Mouse (Mus musculus) midbrain, embryonic 12.5 days (tissue): ENCODE data around the gene 4930402H24Rik. TPM values are rescaled to one million over a fixed set of nuclear protein-coding genes. Genes with fewer than 3 reads are reported as not detected.
A peak's percentile ranks its signal among the peaks of the same experiment; 100 is the strongest.

Source experiments
- ATAC-seq: fragments of 200-750 bp; cut with Nextera tagmentation; 2 replicates; pipeline ENCODE4 v1.8.0; 2017; ENCODE audit warnings: low read depth, moderate TSS enrichment, moderate library complexity; ENCODE audit not compliant: low FRiP score
- H3K27ac ChIP-seq: fragments of 300-500 bp; sonication (generic); replicated peaks from 2 replicates; pipeline ENCODE4 v1.5.1; 2016; ENCODE audit warnings: mild to moderate bottlenecking
- H3K27me3 ChIP-seq: fragments of 300-500 bp; sonication (generic); 2 replicates; pipeline ENCODE4 v1.6.1; 2016; ENCODE audit warnings: mild to moderate bottlenecking
- H3K36me3 ChIP-seq: fragments of 300-500 bp; sonication (generic); 2 replicates; pipeline ENCODE4 v1.6.1; 2016
- H3K4me1 ChIP-seq: fragments of 300-500 bp; sonication (generic); 2 replicates; pipeline ENCODE4 v1.6.1; 2016
- H3K4me2 ChIP-seq: fragments of 300-500 bp; sonication (generic); replicated peaks from 2 replicates; pipeline ENCODE4 v1.6.1; 2016; ENCODE audit warnings: mild to moderate bottlenecking, moderate library complexity
- H3K4me3 ChIP-seq: fragments of 300-500 bp; sonication (generic); 2 replicates; pipeline ENCODE4 v1.5.1; 2016; ENCODE audit warnings: mild to moderate bottlenecking
- H3K9ac ChIP-seq: fragments of 300-500 bp; sonication (generic); replicated peaks from 2 replicates; pipeline ENCODE4 v1.6.1; 2016; ENCODE audit warnings: mild to moderate bottlenecking, moderate library complexity
- H3K9me3 ChIP-seq: fragments of 300-500 bp; sonication (generic); 2 replicates; pipeline ENCODE4 v1.6.1; 2016; ENCODE audit warnings: mild to moderate bottlenecking
- WGBS: fragments of 180-500 bp; shearing (Covaris S2); methylation state at CpG from one replicate; pipeline ENCODE4 v1.1.7; 2016; 5-methylcytosine and 5-hydroxymethylcytosine counted together
- polyA plus RNA-seq: library from polyadenylated mRNA; unstranded; fragments of >200 nt; fragmentation: Nextera tagmentation; extraction: Ambion mirVana; gene quantifications from 2 replicates; pipeline ENCODE4 v1.2.1, GENCODE M21; 2016

Gene 4930402H24Rik
- polyA plus RNA-seq, result 86.9 and 89.0 TPM in 2 replicates

DNA sequence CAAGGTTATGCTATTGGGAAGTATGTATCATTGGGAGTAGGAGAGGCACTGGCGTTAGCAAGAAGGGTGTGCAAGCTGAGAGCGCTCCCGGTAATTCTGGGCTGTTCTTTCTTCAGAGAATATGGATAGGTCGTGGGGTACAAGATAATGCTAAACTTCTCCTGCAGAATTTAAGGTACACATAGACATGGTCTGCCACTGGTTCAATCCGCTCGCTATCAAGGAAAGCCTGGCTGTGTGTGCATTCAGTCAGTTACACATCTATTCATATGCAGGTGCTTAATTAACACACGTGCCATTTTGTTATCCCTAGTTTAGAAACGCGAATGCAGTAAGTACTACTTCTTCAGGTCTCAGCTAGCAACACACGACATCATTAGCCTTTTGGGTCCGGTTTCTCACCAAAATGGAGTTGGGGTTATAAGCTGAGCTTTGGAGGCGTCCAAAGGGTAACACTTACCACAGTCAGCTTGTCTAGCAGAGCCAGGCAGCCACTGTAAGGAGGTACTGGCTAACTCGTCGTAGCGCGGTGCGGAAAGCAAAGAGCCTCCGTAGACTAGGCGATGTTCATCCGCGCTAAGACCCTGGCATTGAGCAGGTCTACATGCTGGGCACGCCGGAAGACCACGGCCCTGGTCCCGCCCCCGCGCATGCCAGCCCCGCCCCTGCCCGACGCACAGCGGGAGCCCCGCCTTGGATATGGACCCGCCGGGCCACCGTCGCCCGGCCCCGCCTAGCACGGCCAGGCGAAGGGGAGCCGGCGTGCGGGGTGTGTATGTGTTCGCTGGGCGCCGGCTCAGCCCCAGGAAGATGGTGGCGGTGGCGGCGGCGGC, at the start of gene 4930402H24Rik, which contains the start of gene Atrn:
TSS of gene 4930402H24Rik (minus strand) at position 656 of the 833 bp plus-strand sequence.
TSS of gene Atrn (plus strand) at position 745 of the 833 bp plus-strand sequence.
- Histone ChIP-seq H3K9ac (peak within 1 kb of the TSS; percentile 95), H3K4me3 (peak within 1 kb of the TSS; percentile 99), H3K4me1 (peaks cover 18% of the 10 kb centered on the region), H3K27ac (peak within 1 kb of the TSS; percentile 84), H3K9me3 (no peaks in the 10 kb centered on the region), H3K4me2 (peak within 1 kb of the TSS; percentile 69), H3K36me3 (no peaks in the 10 kb centered on the region), H3K27me3 (no peaks in the 10 kb centered on the region)
- peak; percentile 99 for ATAC-seq
- WGBS, result 5% methylated on average over 46 of the region's 50 CpGs

DNA sequence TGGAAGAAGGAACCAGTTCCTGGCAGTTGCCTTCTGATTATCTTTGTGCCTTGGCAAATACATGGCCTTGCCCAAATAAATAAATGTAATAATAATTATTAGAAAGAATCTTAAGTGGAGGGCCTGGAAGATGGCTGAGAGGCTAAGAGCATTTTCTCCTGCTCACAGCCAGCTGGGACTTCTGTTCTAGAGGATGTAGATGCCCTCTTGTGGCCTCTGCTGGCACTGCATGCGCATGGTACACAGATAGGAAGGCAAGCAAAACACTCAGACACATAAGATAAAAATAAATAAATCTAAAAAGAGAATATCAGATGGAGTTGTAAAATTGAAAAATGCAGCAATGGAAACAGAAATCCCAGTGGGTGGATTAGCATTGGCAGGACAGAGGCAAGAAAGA, 44.3 kb upstream of the 4930402H24Rik start:
- Histone ChIP-seq H3K27ac (no peak overlapping the region), H3K27me3 (no peaks in the 10 kb centered on the region), H3K4me1 (no peaks in the 10 kb centered on the region), H3K4me3 (no peak overlapping the region), H3K4me2 (no peak overlapping the region), H3K9ac (no peak overlapping the region), H3K36me3 (peaks cover 8% of the 10 kb centered on the region; the same call in 1 of the 2 replicates), H3K9me3 (no peaks in the 10 kb centered on the region)
- WGBS, result 3% methylated on average over 1 of the region's 1 CpGs
- no peak for ATAC-seq

DNA sequence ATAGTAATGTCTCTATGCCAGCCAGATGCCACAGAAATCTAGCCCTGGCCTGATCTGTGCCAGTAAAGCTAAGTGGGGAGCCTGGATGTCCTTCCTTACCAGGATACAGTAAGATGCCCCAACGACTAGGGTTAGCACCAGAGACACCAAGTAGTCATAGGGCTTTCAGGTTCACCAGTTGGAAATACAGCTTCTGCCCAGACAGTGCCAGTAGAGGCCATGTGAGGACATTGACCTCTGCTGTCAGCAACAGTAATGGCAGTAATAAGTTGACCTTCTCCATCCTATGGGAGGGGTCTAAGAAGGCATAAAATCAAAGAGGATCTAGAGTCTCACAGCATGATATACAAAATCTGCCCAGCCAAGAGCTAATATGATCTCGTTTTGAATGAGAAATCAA, 43.6 kb upstream of the 4930402H24Rik start:
- Histone ChIP-seq H3K9ac (no peak overlapping the region), H3K4me3 (no peak overlapping the region), H3K4me1 (no peaks in the 10 kb centered on the region), H3K36me3 (peaks cover 8% of the 10 kb centered on the region; the same call in 1 of the 2 replicates), H3K4me2 (no peak overlapping the region), H3K27me3 (no peaks in the 10 kb centered on the region), H3K27ac (no peak overlapping the region), H3K9me3 (no peaks in the 10 kb centered on the region)
- ATAC-seq, result no peak
- 82% methylated on average over 2 of the region's 2 CpGs for WGBS

DNA sequence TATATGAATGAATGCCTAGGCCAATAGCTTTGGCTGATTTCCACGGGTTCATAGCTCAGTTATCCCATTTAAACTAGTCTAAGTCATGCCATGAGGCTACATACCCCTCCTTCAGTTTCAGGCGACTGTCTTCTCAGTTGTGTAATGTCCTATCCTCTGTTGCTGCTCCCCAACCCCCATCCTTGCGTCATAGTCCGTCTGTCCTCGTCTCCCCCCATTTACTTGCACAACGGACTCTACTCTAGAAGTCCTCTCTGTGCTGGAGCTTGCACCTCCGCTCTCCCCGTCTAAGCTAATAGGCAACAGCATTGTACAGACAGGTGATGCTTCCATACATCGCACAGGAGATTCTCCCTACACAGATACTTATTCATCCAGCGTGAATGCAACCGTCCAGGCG, 26.7 kb upstream of the 4930402H24Rik start:
- 93% methylated on average over 12 of the region's 12 CpGs for WGBS
- no peaks in the 10 kb centered on the region for H3K4me1 ChIP-seq
- no peaks in the 10 kb centered on the region for H3K9me3 ChIP-seq
- H3K4me3 ChIP-seq, result no peak overlapping the region
- no peak overlapping the region for H3K4me2 ChIP-seq
- H3K27ac ChIP-seq, result no peak overlapping the region
- no peaks in the 10 kb centered on the region for H3K27me3 ChIP-seq
- peaks cover 3% of the 10 kb centered on the region; the same call in 1 of the 2 replicates for H3K36me3 ChIP-seq
- no peak overlapping the region for H3K9ac ChIP-seq
- no peak for ATAC-seq

DNA sequence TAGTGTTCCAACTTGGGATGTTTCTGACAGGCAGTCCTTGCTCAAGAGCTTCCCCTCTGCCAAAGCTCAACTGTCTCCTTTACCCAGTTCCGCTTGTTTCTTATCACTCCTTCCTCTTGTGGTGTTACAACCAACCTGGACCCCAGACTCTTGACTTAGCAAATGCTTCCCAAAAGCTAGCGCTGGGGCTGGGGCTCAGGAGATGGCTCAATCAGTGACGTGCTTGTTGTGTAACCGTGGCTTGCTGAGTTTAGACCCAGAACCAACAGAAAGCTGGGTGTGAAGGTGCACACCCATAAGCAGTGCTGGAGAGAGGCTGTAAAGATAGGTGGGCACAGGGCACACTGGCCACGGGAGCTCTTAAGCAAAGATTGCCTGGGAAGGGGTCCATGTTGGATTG, 23.8 kb upstream of the 4930402H24Rik start:
- no peaks in the 10 kb centered on the region for H3K4me1 ChIP-seq
- no peak overlapping the region for H3K9ac ChIP-seq
- no peak for ATAC-seq
- no peak overlapping the region for H3K4me3 ChIP-seq
- WGBS, result 94% methylated on average over 5 of the region's 5 CpGs
- no peaks in the 10 kb centered on the region for H3K27me3 ChIP-seq
- no peaks in the 10 kb centered on the region for H3K36me3 ChIP-seq
- no peaks in the 10 kb centered on the region for H3K9me3 ChIP-seq
- H3K4me2 ChIP-seq, result no peak overlapping the region
- no peak overlapping the region for H3K27ac ChIP-seq

DNA sequence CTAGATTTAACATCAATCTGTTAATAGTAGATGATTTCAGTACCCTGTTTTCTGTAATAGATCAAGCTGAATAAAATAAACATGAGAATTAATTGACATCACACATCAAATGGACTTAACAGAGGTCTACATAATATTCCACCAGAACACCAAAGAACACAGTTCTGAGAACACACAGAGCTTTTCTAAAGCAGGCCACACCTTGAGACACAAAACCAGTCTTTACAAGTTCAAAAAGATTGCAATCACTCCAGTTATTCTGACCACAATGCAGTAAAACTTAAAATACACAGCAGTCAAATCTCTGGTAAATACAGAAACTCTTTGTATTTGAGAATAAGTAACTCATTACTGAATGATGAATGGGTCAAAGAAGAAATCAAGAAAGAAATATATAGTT, 22.3 kb upstream of the 4930402H24Rik start:
- H3K27me3 ChIP-seq, result no peaks in the 10 kb centered on the region
- no peak for ATAC-seq
- no peaks in the 10 kb centered on the region for H3K4me1 ChIP-seq
- no peaks in the 10 kb centered on the region for H3K36me3 ChIP-seq
- no peak overlapping the region for H3K9ac ChIP-seq
- H3K4me3 ChIP-seq, result no peak overlapping the region
- no peaks in the 10 kb centered on the region for H3K9me3 ChIP-seq
- no peak overlapping the region for H3K27ac ChIP-seq
- H3K4me2 ChIP-seq, result no peak overlapping the region

DNA sequence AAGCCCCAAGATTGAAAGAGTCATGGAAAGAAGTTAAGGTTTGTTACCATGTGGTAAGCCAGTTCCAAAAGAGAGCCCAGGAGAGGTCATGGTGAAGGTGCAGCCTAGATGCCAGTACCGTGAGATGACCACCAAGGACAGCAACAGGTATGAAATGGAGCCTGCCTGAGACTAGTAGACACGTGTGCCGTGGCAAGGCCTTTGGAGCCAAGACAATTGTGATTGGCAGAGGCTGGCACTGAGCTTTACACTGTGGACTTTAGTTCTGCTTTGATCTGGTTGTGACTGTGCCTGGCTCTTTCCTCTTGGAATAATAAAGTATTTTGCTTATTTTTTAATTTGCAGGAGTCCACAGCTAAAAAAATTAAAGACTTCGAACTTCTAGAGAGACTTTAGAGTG, 21.8 kb upstream of the 4930402H24Rik start:
- H3K4me1 ChIP-seq, result no peaks in the 10 kb centered on the region
- H3K4me3 ChIP-seq, result no peak overlapping the region
- 92% methylated on average over 4 of the region's 4 CpGs for WGBS

DNA sequence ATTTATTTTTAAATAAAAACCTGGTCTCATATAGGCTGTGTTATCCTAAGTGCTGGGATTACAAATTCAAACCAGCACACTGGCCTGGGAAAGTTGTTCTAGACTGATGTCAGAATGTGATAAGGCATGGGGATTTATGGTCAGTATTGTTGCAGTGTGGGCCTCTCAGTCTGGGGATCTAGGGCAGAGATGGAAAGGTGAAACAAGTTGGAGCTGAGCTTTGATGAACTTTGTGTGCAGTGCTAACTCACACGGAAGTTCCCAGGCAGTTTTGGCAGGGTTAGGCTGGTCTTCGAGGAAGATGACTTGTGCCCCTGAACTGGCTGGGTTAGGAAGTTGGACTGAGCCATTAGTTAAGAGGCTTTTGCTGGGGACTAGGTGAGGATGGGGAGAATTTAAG, 18.7 kb upstream of the 4930402H24Rik start:
- ATAC-seq, result no peak
- H3K27ac ChIP-seq, result no peak overlapping the region
- H3K4me1 ChIP-seq, result no peaks in the 10 kb centered on the region
- H3K27me3 ChIP-seq, result no peaks in the 10 kb centered on the region
- no peak overlapping the region for H3K4me3 ChIP-seq
- no peaks in the 10 kb centered on the region for H3K36me3 ChIP-seq
- H3K9ac ChIP-seq, result no peak overlapping the region
- 85% methylated on average over 2 of the region's 2 CpGs for WGBS
- H3K4me2 ChIP-seq, result no peak overlapping the region
- H3K9me3 ChIP-seq, result no peaks in the 10 kb centered on the region

More for the DNA sequence above, 21.8 kb upstream of the 4930402H24Rik start:
- H3K27me3 ChIP-seq, result no peaks in the 10 kb centered on the region
- ATAC-seq, result no peak
- no peaks in the 10 kb centered on the region for H3K9me3 ChIP-seq
- H3K4me2 ChIP-seq, result no peak overlapping the region
- H3K9ac ChIP-seq, result no peak overlapping the region
- no peak overlapping the region for H3K27ac ChIP-seq
- H3K36me3 ChIP-seq, result no peaks in the 10 kb centered on the region

DNA sequence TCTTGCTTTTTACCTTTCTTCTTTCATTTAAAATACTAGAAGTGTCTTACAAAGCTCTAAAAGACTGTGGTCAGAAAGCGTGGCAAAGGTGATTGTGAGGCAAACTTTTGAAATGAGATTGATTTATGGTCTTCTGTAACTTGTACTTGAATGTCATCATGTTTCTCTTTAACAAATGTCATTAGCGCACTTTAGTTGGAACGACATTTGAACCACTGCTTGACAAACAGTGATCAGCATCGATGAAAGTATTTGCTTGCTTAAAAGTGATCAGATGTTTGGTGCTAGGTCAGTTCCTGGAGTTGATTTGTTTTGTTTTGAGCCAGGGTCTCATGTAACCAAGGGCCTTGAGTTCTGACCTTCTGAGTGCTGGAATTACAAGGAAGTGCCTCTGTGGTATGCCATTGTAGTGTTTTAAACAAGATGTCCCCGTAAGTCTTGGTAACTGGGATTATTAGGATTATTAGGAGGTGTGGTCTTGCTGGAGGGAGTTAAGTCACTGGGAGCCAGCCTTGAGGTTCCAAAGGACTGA, 12.9 kb upstream of the 4930402H24Rik start:
- Histone ChIP-seq H3K36me3 (no peaks in the 10 kb centered on the region), H3K4me3 (no peak overlapping the region), H3K27me3 (no peaks in the 10 kb centered on the region), H3K9ac (no peak overlapping the region), H3K4me1 (peaks cover 4% of the 10 kb centered on the region; the same call in 1 of the 2 replicates), H3K9me3 (no peaks in the 10 kb centered on the region), H3K27ac (no peak overlapping the region), H3K4me2 (no peak overlapping the region)
- ATAC-seq, result no peak
- WGBS, result 77% methylated on average over 5 of the region's 5 CpGs

DNA sequence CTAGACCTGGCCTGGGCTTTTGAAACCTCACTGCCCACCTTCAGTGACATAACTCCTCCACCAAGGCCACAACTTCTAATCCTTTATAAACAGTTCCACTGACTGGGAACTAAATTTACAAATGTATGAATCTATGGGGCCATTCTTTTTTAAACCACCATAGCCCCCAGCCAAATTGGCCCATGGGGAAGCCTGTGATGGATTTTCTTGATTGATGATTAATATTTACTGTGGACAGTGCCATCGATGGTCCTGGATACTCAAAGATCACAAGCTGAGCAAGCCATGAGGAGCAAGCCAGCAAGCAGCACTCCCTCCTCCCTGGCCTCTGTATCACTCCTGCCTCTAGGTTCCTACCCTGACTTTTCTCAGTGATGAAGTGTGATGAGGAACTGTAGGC, 11.5 kb upstream of the 4930402H24Rik start:
- Histone ChIP-seq H3K4me2 (no peak overlapping the region), H3K27me3 (no peaks in the 10 kb centered on the region), H3K9me3 (no peaks in the 10 kb centered on the region), H3K9ac (no peak overlapping the region), H3K4me1 (peaks cover 4% of the 10 kb centered on the region; the same call in 1 of the 2 replicates), H3K27ac (no peak overlapping the region), H3K4me3 (no peak overlapping the region), H3K36me3 (no peaks in the 10 kb centered on the region)
- WGBS, result 88% methylated on average over 1 of the region's 1 CpGs
- ATAC-seq, result no peak

DNA sequence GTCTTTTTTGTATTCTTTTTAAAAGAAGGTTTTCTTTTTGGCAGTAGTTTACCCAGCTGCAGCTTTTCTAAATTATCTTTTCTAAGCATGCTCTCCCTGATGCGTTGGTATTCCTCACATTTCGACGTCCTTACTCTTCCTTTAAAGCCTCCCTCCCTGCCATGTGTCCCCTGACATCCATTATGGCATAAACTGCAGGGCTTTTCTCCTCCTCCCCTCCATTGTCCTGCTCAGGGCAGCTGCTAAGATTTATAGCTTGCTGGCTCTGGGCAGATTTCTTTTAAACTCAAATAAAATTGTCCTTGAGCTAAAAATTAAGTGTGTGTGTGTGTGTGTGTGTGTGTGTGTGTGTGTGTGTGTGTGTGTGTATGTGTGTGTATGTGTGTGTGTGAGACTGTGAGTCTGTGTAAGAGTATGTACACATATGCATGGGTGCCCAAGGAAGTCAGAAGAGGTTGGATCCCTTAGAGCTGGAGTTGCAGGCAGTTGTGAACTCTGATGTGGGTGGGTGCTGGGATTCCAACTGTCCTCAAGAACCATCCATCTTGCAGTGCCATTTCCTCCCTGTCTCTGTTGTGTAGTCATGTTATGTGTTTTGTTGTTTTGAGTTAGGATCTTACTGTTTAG, 10.4 kb upstream of the 4930402H24Rik start:
- Histone ChIP-seq H3K4me3 (no peak overlapping the region), H3K36me3 (no peaks in the 10 kb centered on the region), H3K27me3 (no peaks in the 10 kb centered on the region), H3K4me2 (no peak overlapping the region), H3K9ac (no peak overlapping the region), H3K9me3 (no peaks in the 10 kb centered on the region), H3K4me1 (peaks cover 4% of the 10 kb centered on the region; the same call in 1 of the 2 replicates), H3K27ac (no peak overlapping the region)
- WGBS, result 55% methylated on average over 3 of the region's 3 CpGs
- no peak for ATAC-seq

DNA sequence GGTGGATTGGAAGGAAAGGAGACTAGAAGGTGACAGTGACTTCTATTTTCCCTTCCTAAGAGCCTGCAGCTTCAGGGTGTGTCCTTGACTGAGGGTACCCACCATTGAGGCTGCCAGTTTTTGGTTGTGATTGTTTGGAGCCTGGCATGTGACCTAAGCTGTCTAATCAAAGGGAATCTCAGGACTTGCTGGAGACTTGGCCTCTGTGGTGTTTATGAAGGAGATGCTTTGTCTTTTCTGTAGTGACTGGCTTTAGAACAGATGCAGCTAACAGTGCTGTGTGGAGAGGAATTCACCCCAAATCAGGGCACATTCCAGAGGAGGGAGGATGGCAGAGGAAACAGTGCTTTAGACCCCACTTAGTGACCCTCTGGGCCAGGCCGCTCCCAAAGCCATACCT, 8.7 kb upstream of the 4930402H24Rik start:
- Histone ChIP-seq H3K27ac (no peak overlapping the region), H3K4me1 (peaks cover 4% of the 10 kb centered on the region; the same call in 1 of the 2 replicates), H3K27me3 (no peaks in the 10 kb centered on the region), H3K4me3 (no peak overlapping the region), H3K36me3 (no peaks in the 10 kb centered on the region), H3K4me2 (no peak overlapping the region), H3K9me3 (no peaks in the 10 kb centered on the region), H3K9ac (no peak overlapping the region)
- WGBS, result 86% methylated on average over 1 of the region's 1 CpGs
- ATAC-seq, result no peak
